Mouse (Mus musculus) ES-Bruce4 (cell line): ENCODE results near the gene Vangl2.

ENCODE experiments used
- CTCF ChIP-seq: IDR thresholded peaks from one replicate; pipeline ENCODE4 v1.8.1; 2011; ENCODE audit warnings: low read depth, low read length
- POLR2A ChIP-seq: IDR thresholded peaks from one replicate; pipeline ENCODE4 v1.8.1; 2011; ENCODE audit warnings: low read length; ENCODE audit not compliant: insufficient read depth

- TF ChIP-seq CTCF (no peak), POLR2A (no peak)
Observed at GRCm38 (mm10) chr1:172024140-172024895, 3.9 kb downstream of the Vangl2 start.
